Mouse (Mus musculus) lung, adult 2 months (tissue): ENCODE results near the gene Prpf4.

Experiments used
- CTCF ChIP-seq: fragments of 200-500 bp; IDR thresholded peaks from 2 replicates; pipeline ENCODE4 v1.5.1; 2011; ENCODE audit warnings: mild to moderate bottlenecking, low read length, control low read depth; ENCODE audit not compliant: insufficient read depth
- POLR2A ChIP-seq: fragments of 200-500 bp; IDR thresholded peaks from 2 replicates; pipeline ENCODE4 v1.6.1; 2011; ENCODE audit warnings: low read depth, mild to moderate bottlenecking, control low read depth, low read length, borderline replicate concordance; ENCODE audit errors: extremely low read depth

DNA sequence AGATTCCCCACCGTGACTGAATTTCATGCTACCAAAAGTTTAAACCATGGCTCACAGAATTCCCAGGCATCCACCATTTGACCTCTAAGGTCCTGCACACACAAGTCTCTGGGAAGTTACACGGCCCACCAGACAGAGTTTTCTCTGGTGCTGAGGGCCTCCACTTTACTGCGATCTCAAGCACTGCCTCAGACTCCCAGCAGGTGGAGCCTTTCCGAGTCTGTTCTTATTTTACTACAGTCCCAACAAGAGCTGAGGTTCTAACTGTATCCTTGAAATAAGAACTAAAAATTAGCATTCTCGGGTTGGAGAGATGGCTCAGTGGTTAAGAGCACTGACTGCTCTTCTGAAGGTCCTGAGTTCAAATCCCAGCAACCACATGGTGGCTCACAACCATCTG is 46.4 kb downstream of the Prpf4 start:
- TF ChIP-seq POLR2A, result no peak
- TF ChIP-seq CTCF, result peak; percentile 68
